Mouse (Mus musculus) skeletal muscle tissue, adult 2 months (tissue): ENCODE measurements at regions not wholly inside any gene's neighbourhood (a gene's known extent, or its start where the extent isn't known, plus 50 kb on each side); places are given as distances from the start of the nearest gene placed in this dataset.
"Not testable (repeated sequence)": the region's sequence is repeated elsewhere in the genome, so short reads cannot be mapped to it uniquely, and the experiment has no call there.

ENCODE experiments used
- DNase-seq: peaks from one replicate; pipeline ENCODE4 v3.0.0-alpha.2; 2012; ENCODE audit warnings: low read depth, low spot score

GRCm38 (mm10) chr1:141066830-141067229 is 820.9 kb downstream of the Kcnt2 start:
- DNase-seq = not testable (repeated sequence)

GRCm38 (mm10) chr1:141097575-141097974 is 851.6 kb downstream of the Kcnt2 start:
- no peak for DNase-seq

GRCm38 (mm10) chr1:141102546-141102945 is 856.6 kb downstream of the Kcnt2 start:
- no peak for DNase-seq

GRCm38 (mm10) chr1:141104034-141104433 is 858.1 kb downstream of the Kcnt2 start:
- peak; percentile 17 for DNase-seq

GRCm38 (mm10) chr1:141104633-141105032 is 858.7 kb downstream of the Kcnt2 start:
- no peak for DNase-seq

- no peak for DNase-seq
These were observed 891.0 kb downstream of the Kcnt2 start for GRCm38 (mm10) chr1:141136771-141137541.

- not testable (repeated sequence) for DNase-seq
These were observed 894.2 kb downstream of the Kcnt2 start for GRCm38 (mm10) chr1:141140157-141140556.

GRCm38 (mm10) chr1:141145759-141146158 is 899.8 kb downstream of the Kcnt2 start:
- no peak for DNase-seq

GRCm38 (mm10) chr1:141149899-141150298 is 903.9 kb downstream of the Kcnt2 start:
- no peak for DNase-seq

GRCm38 (mm10) chr1:141154572-141154971 is 908.6 kb downstream of the Kcnt2 start:
- no peak for DNase-seq

GRCm38 (mm10) chr1:141161772-141162171 is 915.8 kb downstream of the Kcnt2 start:
- no peak for DNase-seq
